Mouse (Mus musculus): ENCODE measurements around the gene Usp29. TPM values are rescaled to one million over a fixed set of nuclear protein-coding genes. Genes with fewer than 3 reads are reported as not detected.

The Usp29 gene
- 5.7 and 6.8 TPM in 2 replicates for polyA plus RNA-seq (2014; fragmentation: Nextera tagmentation; extraction: Ambion mirVana)

DNA sequence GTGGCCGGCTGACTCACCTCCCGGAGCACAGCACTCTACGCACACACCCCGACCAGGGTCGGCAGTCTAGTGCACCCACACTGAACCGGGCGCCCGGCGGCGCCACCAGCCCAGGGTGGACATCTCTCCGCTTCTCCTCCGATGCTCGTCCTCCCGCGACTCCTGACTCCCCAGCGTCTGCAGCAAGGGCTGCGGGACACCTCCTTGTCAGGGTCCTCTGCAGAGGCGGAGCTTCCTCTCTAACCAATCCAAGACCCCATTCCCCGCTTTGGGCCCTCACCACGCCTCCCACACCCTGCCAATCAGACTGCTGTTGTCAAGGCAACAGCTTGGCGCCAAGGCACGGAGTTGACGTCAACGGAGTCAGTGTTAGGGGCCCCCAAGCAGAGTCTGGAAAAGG is at the start of gene Usp29, which contains the start of gene Peg3:
Gene Usp29, plus strand, starts transcription at position 338 of the 400 bp plus-strand sequence.
Gene Peg3, minus strand, starts transcription at position 191 of the 400 bp plus-strand sequence.
- peak within 1 kb of the TSS; percentile 56 for H3K4me3 ChIP-seq (ENCODE audit: low read depth, low read length)
- H3K4me2 ChIP-seq (ENCODE audit: low read length), result peak within 1 kb of the TSS; percentile 49
- peak within 1 kb of the TSS; percentile 91 for H3K27ac ChIP-seq (ENCODE audit: low read depth)
- H3K36me3 ChIP-seq (ENCODE audit: control insufficient read depth, insufficient read depth, low read length), result 0 out of 2 replicates have a peak, but pooled peaks cover 13% of the 10 kb centered on the region
- peak; percentile 93 for DNase-seq (ENCODE audit: low spot score)
- 59% methylated on average over 24 of the region's 24 CpGs for WGBS
- H3K4me1 ChIP-seq (replicated peaks; ENCODE audit: control insufficient read depth, insufficient read depth, low read length), result no peaks in the 10 kb centered on the region
- no peaks in the 10 kb centered on the region for H3K27me3 ChIP-seq (replicated peaks; ENCODE audit: control insufficient read depth, insufficient read depth, low read length)
- peak within 1 kb of the TSS; percentile 61 for H3K9ac ChIP-seq (ENCODE audit: low read length)
- H3K9me3 ChIP-seq (ENCODE audit: control insufficient read depth, low read length), result peaks cover 43% of the 10 kb centered on the region
- peak; percentile 36 for ATAC-seq (replicated peaks; ENCODE audit: low FRiP score, low TSS enrichment, low read depth)

DNA sequence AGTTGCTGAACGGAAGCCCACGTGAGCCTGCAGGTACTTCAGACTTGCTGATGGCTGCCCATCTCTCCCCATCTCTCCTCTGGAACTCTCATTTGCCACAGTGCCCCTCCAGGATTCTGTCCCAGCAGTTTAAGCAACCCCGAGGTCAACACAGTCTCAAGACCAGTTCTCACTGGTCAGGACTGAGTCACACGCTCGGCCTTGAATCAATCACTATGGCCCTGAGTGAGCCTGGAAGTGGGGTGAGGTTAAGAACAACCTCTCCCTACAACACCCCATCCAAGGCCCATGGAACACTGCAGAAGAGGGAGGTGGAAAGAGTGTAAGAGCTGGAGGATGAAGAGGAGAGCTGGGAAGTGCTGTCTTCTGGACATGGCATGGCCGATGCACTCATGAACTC is 44.9 kb upstream of the Usp29 start:
- Histone ChIP-seq H3K9ac (ENCODE audit: low read length) (no peak overlapping the region), H3K27me3 (replicated peaks; ENCODE audit: control insufficient read depth, insufficient read depth, low read length) (no peaks in the 10 kb centered on the region), H3K27ac (ENCODE audit: low read depth) (no peak overlapping the region), H3K36me3 (ENCODE audit: control insufficient read depth, insufficient read depth, low read length) (peaks cover 9% of the 10 kb centered on the region), H3K4me3 (ENCODE audit: low read depth, low read length) (no peak overlapping the region), H3K4me1 (replicated peaks; ENCODE audit: control insufficient read depth, insufficient read depth, low read length) (no peaks in the 10 kb centered on the region), H3K9me3 (ENCODE audit: control insufficient read depth, low read length) (no peaks in the 10 kb centered on the region), H3K4me2 (ENCODE audit: low read length) (no peak overlapping the region)
- WGBS, result 87% methylated on average over 6 of the region's 6 CpGs
- no peak for DNase-seq (ENCODE audit: low spot score)
- ATAC-seq (replicated peaks; ENCODE audit: low FRiP score, low TSS enrichment, low read depth), result no peak

DNA sequence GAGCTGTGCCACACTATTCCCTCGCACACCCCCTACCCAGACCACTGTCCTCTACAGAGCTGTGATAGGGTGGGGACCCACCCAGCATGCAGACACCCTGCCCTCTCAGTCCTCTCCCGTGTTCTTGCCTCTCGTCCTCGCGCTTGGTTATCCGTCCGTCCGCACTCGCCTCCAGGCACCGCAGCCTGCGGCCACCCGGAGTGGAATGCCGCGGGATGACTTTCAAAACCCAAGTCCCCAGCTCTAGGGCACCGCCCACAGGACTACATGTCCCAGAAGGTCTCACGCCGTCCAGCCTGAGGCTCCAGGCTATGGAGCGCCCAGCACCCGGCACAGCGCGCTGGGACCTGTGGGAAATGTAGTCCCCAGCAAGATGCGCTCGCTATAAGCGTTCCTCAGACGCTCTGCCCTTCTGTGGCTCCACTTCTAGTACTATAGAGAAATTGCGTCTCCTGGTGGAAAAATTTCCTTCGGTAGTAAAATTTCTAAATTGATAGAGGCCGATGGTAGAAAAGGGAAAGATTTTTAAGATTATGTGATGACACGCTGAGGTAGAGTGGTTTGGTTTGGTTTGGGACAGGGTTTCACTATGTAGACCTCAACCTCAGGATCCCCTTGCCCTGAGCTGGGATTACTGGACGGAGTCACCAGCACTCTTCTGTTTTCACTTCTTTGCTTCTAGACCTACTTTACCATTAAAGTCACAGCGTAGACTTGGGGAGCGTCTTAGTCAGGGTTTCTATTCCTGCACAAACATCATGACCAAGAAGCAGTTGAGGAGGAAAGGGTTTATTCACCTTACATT is 33.9 kb upstream of the Usp29 start, which contains the start of gene Zim1:
Gene Zim1, minus strand, starts transcription at position 210 of the 805 bp plus-strand sequence.
- ATAC-seq (replicated peaks; ENCODE audit: low FRiP score, low TSS enrichment, low read depth) (peak; percentile 97), DNase-seq (ENCODE audit: low spot score) (peak; percentile 86)
- H3K9ac ChIP-seq (ENCODE audit: low read length), result peak within 1 kb of the TSS; percentile 46

DNA sequence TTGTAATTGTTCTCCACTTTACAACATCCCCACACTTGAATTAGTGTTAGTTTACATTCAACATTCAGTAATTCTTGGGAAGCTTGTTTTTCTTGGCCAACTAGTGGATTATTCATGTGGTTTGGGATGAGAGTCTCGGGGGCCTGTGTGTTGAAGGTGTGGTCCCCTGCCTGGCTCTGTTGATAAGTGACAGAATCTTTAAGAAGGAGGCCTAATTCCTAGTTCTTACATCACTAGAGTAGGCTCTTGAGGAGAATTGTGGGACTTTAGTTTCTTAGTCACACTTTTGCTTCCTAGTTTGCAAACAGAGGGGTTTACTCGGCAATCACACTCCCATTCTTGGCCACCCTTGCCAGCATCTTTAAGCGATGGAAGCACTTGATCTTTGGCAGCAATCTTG is 31.1 kb upstream of the Usp29 start:
- H3K27ac ChIP-seq (ENCODE audit: low read depth), result no peak overlapping the region
- no peak overlapping the region for H3K9ac ChIP-seq (ENCODE audit: low read length)
- DNase-seq (ENCODE audit: low spot score) (no peak), ATAC-seq (replicated peaks; ENCODE audit: low FRiP score, low TSS enrichment, low read depth) (no peak)
- no peaks in the 10 kb centered on the region for H3K9me3 ChIP-seq (ENCODE audit: control insufficient read depth, low read length)
- no peaks in the 10 kb centered on the region for H3K4me1 ChIP-seq (replicated peaks; ENCODE audit: control insufficient read depth, insufficient read depth, low read length)
- H3K36me3 ChIP-seq (ENCODE audit: control insufficient read depth, insufficient read depth, low read length), result 0 out of 2 replicates have a peak, but pooled peaks cover 6% of the 10 kb centered on the region
- H3K27me3 ChIP-seq (replicated peaks; ENCODE audit: control insufficient read depth, insufficient read depth, low read length), result no peaks in the 10 kb centered on the region
- 74% methylated on average over 3 of the region's 3 CpGs for WGBS
- H3K4me2 ChIP-seq (ENCODE audit: low read length), result no peak overlapping the region
- H3K4me3 ChIP-seq (ENCODE audit: low read depth, low read length), result no peak overlapping the region

More for the DNA sequence above, 33.9 kb upstream of the Usp29 start, which contains the start of gene Zim1:
- Histone ChIP-seq H3K27me3 (replicated peaks; ENCODE audit: control insufficient read depth, insufficient read depth, low read length) (no peaks in the 10 kb centered on the region), H3K4me1 (replicated peaks; ENCODE audit: control insufficient read depth, insufficient read depth, low read length) (no peaks in the 10 kb centered on the region), H3K9me3 (ENCODE audit: control insufficient read depth, low read length) (no peaks in the 10 kb centered on the region), H3K36me3 (ENCODE audit: control insufficient read depth, insufficient read depth, low read length) (no peaks in the 10 kb centered on the region), H3K4me3 (ENCODE audit: low read depth, low read length) (peak within 1 kb of the TSS; percentile 49), H3K4me2 (ENCODE audit: low read length) (peak within 1 kb of the TSS; percentile 58), H3K27ac (ENCODE audit: low read depth) (no peak within 1 kb of the TSS)
- WGBS, result 9% methylated on average over 32 of the region's 32 CpGs

DNA sequence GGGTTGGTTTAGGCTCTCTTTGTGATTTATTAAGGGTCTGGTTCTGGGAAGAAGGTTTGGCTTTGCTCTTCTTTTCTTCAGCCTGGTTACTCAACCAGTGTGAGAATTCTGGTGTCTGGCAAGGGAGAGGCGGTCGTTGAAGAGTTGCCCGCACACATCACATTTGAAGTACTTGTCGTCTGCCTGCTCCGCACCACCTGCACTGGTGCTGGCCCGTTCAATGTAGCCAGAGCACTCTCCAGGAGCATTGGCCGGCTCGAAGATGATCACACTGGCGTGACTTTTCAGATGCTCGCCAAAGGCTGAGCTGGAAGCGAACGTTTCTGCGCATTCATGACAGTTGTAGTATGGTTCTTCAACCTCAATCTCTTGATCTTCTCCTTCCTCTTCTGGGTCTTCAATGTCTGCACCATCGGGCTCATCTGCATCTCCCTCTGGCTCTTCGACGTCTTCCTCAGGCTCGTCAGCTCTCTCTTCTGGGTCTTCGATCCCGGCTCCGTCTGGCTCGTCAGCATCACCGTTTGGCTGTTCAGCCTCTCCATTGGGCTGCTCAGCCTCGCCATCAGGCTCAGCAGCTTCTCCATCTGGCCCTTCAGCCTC is 22.9 kb upstream of the Usp29 start:
- no peak for ATAC-seq (replicated peaks; ENCODE audit: low FRiP score, low TSS enrichment, low read depth)
- Histone ChIP-seq H3K9ac (ENCODE audit: low read length) (no peak overlapping the region), H3K27me3 (replicated peaks; ENCODE audit: control insufficient read depth, insufficient read depth, low read length) (no peaks in the 10 kb centered on the region), H3K36me3 (ENCODE audit: control insufficient read depth, insufficient read depth, low read length) (peaks cover 69% of the 10 kb centered on the region), H3K9me3 (ENCODE audit: control insufficient read depth, low read length) (no peaks in the 10 kb centered on the region), H3K27ac (ENCODE audit: low read depth) (no peak overlapping the region), H3K4me1 (replicated peaks; ENCODE audit: control insufficient read depth, insufficient read depth, low read length) (no peaks in the 10 kb centered on the region), H3K4me3 (ENCODE audit: low read depth, low read length) (no peak overlapping the region), H3K4me2 (ENCODE audit: low read length) (no peak overlapping the region)
- 92% methylated on average over 23 of the region's 23 CpGs for WGBS
- DNase-seq (ENCODE audit: low spot score), result no peak

DNA sequence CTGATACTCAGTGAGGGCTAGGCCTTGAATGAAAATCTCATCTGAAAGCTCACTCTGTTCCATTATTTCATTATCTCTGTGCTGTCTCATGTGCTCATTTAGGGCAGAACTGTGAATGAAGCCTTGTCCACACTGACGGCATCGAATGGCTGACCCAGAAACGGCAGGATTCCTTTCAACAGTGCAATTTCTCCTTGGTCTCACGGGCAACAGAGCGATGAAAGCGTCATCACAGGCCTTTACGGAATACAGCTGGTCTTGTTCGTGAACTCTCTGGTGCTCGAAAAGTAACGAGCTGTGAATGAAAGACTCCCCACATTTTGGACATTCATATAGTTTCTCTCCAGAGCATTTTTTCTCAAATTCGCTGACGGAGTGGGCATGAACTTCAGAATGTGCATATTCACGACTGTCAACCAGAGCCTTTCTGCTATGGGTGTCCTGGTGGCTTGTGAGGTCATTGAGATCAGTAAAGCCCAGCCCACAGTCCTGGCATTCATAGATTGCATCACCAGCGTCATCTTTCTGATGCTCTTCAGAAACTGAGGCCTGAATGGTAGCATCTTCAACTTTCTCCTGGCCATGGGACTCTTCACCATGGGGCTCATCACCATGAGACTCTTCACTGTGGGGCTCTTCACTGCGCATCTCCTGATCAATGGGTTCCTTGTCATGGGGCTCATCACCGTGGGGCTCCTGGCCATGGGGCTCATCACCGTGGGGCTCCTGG is 21.8 kb upstream of the Usp29 start:
- DNase-seq (ENCODE audit: low spot score) (no peak), ATAC-seq (replicated peaks; ENCODE audit: low FRiP score, low TSS enrichment, low read depth) (no peak)
- Histone ChIP-seq H3K36me3 (ENCODE audit: control insufficient read depth, insufficient read depth, low read length) (peaks cover 79% of the 10 kb centered on the region), H3K4me2 (ENCODE audit: low read length) (no peak overlapping the region), H3K9me3 (ENCODE audit: control insufficient read depth, low read length) (no peaks in the 10 kb centered on the region), H3K4me1 (replicated peaks; ENCODE audit: control insufficient read depth, insufficient read depth, low read length) (no peaks in the 10 kb centered on the region), H3K9ac (ENCODE audit: low read length) (no peak overlapping the region), H3K27me3 (replicated peaks; ENCODE audit: control insufficient read depth, insufficient read depth, low read length) (no peaks in the 10 kb centered on the region), H3K4me3 (ENCODE audit: low read depth, low read length) (no peak overlapping the region), H3K27ac (ENCODE audit: low read depth) (no peak overlapping the region)
- 84% methylated on average over 17 of the region's 17 CpGs for WGBS

DNA sequence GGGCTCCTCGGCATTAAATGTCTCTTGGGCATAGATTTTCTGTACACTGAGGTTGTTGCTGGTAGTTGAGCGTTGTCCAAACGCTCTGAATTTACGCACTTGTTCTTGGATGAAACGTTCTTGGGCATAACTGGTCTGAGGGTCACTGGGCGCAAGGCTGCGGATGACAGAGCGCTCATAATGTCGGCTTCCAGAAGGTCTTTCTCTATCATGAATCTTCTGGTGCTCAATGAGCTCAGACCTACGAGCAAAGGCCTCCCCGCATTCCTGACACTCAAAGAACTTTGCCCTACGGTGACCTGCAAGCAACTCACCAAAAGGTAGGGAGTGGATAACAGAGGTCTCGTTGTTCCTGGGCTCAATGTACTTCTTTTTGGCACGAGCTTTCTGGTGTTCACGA is 21.0 kb upstream of the Usp29 start:
- Histone ChIP-seq H3K36me3 (ENCODE audit: control insufficient read depth, insufficient read depth, low read length) (peaks cover 79% of the 10 kb centered on the region), H3K9me3 (ENCODE audit: control insufficient read depth, low read length) (no peaks in the 10 kb centered on the region), H3K4me3 (ENCODE audit: low read depth, low read length) (no peak overlapping the region), H3K9ac (ENCODE audit: low read length) (no peak overlapping the region), H3K27ac (ENCODE audit: low read depth) (no peak overlapping the region), H3K4me1 (replicated peaks; ENCODE audit: control insufficient read depth, insufficient read depth, low read length) (no peaks in the 10 kb centered on the region), H3K27me3 (replicated peaks; ENCODE audit: control insufficient read depth, insufficient read depth, low read length) (no peaks in the 10 kb centered on the region), H3K4me2 (ENCODE audit: low read length) (no peak overlapping the region)
- 91% methylated on average over 15 of the region's 15 CpGs for WGBS
- ATAC-seq (replicated peaks; ENCODE audit: low FRiP score, low TSS enrichment, low read depth), result no peak
- DNase-seq (ENCODE audit: low spot score), result no peak

DNA sequence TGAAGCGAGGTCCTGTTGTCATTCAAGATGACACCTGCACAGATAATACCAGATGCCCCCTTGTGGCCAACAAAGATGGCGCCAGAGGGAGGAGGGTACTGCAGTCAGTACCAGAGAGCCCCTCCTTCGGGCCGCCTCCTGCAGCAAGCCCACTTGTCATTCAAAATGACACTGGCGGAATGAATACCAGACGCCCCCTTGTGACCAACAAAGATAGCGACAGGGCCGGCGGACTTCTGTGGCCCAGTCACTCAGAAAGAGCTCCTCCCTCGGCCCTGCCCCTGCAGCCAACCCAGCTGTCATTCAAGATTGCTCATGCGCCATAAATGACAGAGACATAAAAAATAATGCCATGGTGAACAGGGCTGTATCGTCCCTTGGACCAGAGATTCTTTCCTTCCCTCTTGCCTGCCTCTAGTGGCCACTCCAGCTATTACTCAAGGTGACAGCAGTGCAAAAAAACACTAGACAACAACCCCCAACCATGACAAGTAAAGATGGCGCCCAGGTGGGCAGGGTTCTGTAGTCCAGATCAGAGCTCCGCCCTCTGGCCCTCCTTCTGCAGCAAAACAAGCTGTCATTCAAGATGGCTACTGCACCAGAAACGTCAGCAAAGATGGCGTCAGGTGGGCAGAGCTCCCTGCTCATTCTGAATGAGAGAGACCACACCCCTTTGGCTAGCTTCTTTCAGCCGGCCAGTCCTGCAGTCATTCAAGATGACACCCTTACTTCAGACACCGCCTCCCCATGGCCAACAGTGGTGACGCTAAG is 2.8 kb upstream of the Usp29 start:
- 61% methylated on average over 19 of the region's 19 CpGs for WGBS
- Histone ChIP-seq H3K27ac (ENCODE audit: low read depth) (peak overlapping the region; percentile 78), H3K9me3 (ENCODE audit: control insufficient read depth, low read length) (peaks cover 43% of the 10 kb centered on the region), H3K9ac (ENCODE audit: low read length) (no peak overlapping the region), H3K4me2 (ENCODE audit: low read length) (peak overlapping the region; percentile 44), H3K4me3 (ENCODE audit: low read depth, low read length) (peak overlapping the region; percentile 56), H3K4me1 (replicated peaks; ENCODE audit: control insufficient read depth, insufficient read depth, low read length) (no peaks in the 10 kb centered on the region), H3K36me3 (ENCODE audit: control insufficient read depth, insufficient read depth, low read length) (peaks cover 31% of the 10 kb centered on the region), H3K27me3 (replicated peaks; ENCODE audit: control insufficient read depth, insufficient read depth, low read length) (no peaks in the 10 kb centered on the region)
- ATAC-seq (replicated peaks; ENCODE audit: low FRiP score, low TSS enrichment, low read depth) (peak; percentile 40), DNase-seq (ENCODE audit: low spot score) (peak; percentile 75)
